Comparison of ENCODE assay signal across 9 mouse cellular contexts in the genomic region with DNA sequence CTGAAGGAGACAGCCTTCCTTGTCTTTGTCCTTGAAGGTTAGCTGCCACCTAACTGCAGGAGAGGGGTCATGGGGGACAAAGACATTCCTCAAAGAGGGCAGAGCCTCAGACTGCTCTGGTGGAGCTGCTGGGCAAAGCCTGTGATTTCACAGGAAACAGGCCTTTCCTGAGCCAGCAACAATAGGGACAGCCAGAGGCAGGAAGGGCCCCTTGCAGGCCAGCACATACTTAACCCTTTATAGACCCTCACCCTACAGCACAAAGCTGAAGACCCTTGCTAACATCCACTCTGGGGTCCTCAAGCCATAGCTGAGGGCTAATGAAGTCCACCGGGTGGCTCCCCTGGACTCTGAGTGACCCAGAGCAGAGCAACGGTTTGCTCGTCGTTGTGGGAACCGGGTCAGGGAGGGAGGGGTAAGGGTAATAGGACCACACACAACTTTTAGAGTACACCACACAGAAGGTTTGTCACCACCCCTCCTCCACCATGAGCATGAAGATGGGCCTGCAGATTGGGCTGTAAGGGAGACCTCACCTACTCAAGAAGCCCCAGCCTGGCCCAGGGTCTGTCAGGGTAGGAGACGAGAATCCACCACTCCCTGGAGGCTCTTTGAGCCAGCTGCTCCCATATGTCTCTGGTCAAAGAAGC. TPM values are rescaled to one million over a fixed set of nuclear protein-coding genes. Genes with fewer than 3 reads are reported as not detected.
DNase-seq lines count a peak whose midpoint lies in the region; ATAC-seq and TF ChIP-seq lines count a peak whose summit lies in the region.
"Had no signal": no experiment of that assay in that cellular context is flagged by ENCODE, and none has a peak within 500 bp of the region (broad histone marks: within the 10 kb centered on the region; RNA-seq: fewer than 3 reads in every experiment).

No protein-coding gene starts in this region.

- peak overlapping the region; percentile 32 for H3K4me3 ChIP-seq in E14TG2a.4 (replicated peaks; ENCODE audit: low read length)
- H3K4me3 ChIP-seq in hindbrain, embryonic 15.5 days, result no peak overlapping the region
- no peak overlapping the region for H3K4me3 ChIP-seq in liver, embryonic 14.5 days (ENCODE audit: insufficient read depth in 1 of 2, low read depth in 2 of 2, low read length in 2 of 2)
- no peak overlapping the region for H3K4me3 ChIP-seq in stomach, embryonic 14.5 days (ENCODE audit: low read depth, low read length)
- H3K4me3 ChIP-seq: myocyte had no signal

- no peak for ATAC-seq in hindbrain, embryonic 15.5 days (ENCODE audit: low FRiP score, low read depth)
- peak; percentile 21 for ATAC-seq in liver, embryonic 14.5 days (ENCODE audit: insufficient read depth)
- ATAC-seq in stomach, embryonic 14.5 days (ENCODE audit: insufficient number of reproducible peaks, insufficient read depth, low FRiP score, low read depth), result peak; percentile 30; the same call in 1 of the 2 replicates

- TF ChIP-seq EP300 in liver, embryonic 14.5 days (IDR thresholded peaks at IDR 0.05; ENCODE audit: low read depth), result no peak

- no peaks in the 10 kb centered on the region for H3K9me3 ChIP-seq in E14TG2a.4 (ENCODE audit: low read length)
- no peaks in the 10 kb centered on the region for H3K9me3 ChIP-seq in hindbrain, embryonic 15.5 days
- H3K9me3 ChIP-seq in liver, embryonic 14.5 days (ENCODE audit: control insufficient read depth, low read length), result no peaks in the 10 kb centered on the region
- no peaks in the 10 kb centered on the region for H3K9me3 ChIP-seq in stomach, embryonic 14.5 days (ENCODE audit: control insufficient read depth, low read depth, low read length)

- TF ChIP-seq CTCF in E14TG2a.4 (conservative IDR thresholded peaks at IDR 0.05; ENCODE audit: low read length), result no peak
- TF ChIP-seq CTCF in liver, embryonic 14.5 days (IDR thresholded peaks at IDR 0.05; ENCODE audit: low read depth), result no peak

- WGBS in hindbrain, embryonic 15.5 days, result 24% methylated on average over 6 of the region's 6 CpGs
- 31% methylated on average over 6 of the region's 6 CpGs for WGBS in liver, embryonic 14.5 days (ENCODE audit: insufficient replicate concordance)
- 9% methylated on average over 6 of the region's 6 CpGs for WGBS in stomach, embryonic 14.5 days

- H3K27me3 ChIP-seq in E14TG2a.4 (ENCODE audit: insufficient read depth, low read length), result no peaks in the 10 kb centered on the region
- H3K27me3 ChIP-seq in hindbrain, embryonic 15.5 days, result no peaks in the 10 kb centered on the region
- no peaks in the 10 kb centered on the region for H3K27me3 ChIP-seq in liver, embryonic 14.5 days (ENCODE audit: control insufficient read depth, insufficient read depth, low read length)
- H3K27me3 ChIP-seq in stomach, embryonic 14.5 days (ENCODE audit: control insufficient read depth, insufficient read depth, low read length), result no peaks in the 10 kb centered on the region

- peaks cover 54% of the 10 kb centered on the region for H3K36me3 ChIP-seq in E14TG2a.4 (ENCODE audit: insufficient read depth, low read length)
- no peaks in the 10 kb centered on the region for H3K36me3 ChIP-seq in hindbrain, embryonic 15.5 days
- peaks cover 12% of the 10 kb centered on the region for H3K36me3 ChIP-seq in liver, embryonic 14.5 days (replicated peaks; ENCODE audit: control insufficient read depth, insufficient read depth, low read depth)
- no peaks in the 10 kb centered on the region for H3K36me3 ChIP-seq in stomach, embryonic 14.5 days (ENCODE audit: control insufficient read depth, insufficient read depth, low read length)

- H3K27ac ChIP-seq in hindbrain, embryonic 15.5 days (replicated peaks), result peak overlapping the region; percentile 51; the same call in 1 of the 2 replicates
- no peak overlapping the region for H3K27ac ChIP-seq in liver, embryonic 14.5 days
- peak overlapping the region; percentile 84 for H3K27ac ChIP-seq in stomach, embryonic 14.5 days (ENCODE audit: low read length)

- DNase-seq in embryo, embryonic 11 days, result peak; percentile 65
- DNase-seq in liver, embryonic 14.5 days (ENCODE audit: low read depth in 3 of 3, low spot score in 3 of 3), result no peak
- DNase-seq in spleen, postnatal 36 days (ENCODE audit: low spot score in 2 of 2), result no peak
- no peak for DNase-seq in layer of hippocampus, postnatal 14 days (ENCODE audit: low spot score in 2 of 2)
- DNase-seq in urinary bladder, adult 18-20 months (ENCODE audit: low spot score in 2 of 2), result no peak

- H3K4me1 ChIP-seq in E14TG2a.4 (replicated peaks; ENCODE audit: low read depth, low read length), result peaks cover 98% of the 10 kb centered on the region
- no peaks in the 10 kb centered on the region; the same call in 1 of the 2 replicates for H3K4me1 ChIP-seq in hindbrain, embryonic 15.5 days (replicated peaks)
- H3K4me1 ChIP-seq in liver, embryonic 14.5 days (replicated peaks; ENCODE audit: control insufficient read depth in 2 of 2, insufficient read depth in 2 of 2, low read length in 1 of 2), result peaks cover 7 to 31% of the 10 kb centered on the region in 2 experiments; a peak in 3 of 4 replicates
- H3K4me1 ChIP-seq in stomach, embryonic 14.5 days (ENCODE audit: control insufficient read depth, insufficient read depth, low read length), result peaks cover 20% of the 10 kb centered on the region

- no peak overlapping the region for H3K9ac ChIP-seq in hindbrain, embryonic 15.5 days
- H3K9ac ChIP-seq in liver, embryonic 14.5 days (replicated peaks), result no peak overlapping the region
- H3K9ac ChIP-seq in stomach, embryonic 14.5 days (replicated peaks; ENCODE audit: low read depth, low read length), result no peak overlapping the region

- no peak overlapping the region for H3K4me2 ChIP-seq in hindbrain, embryonic 15.5 days
- no peak overlapping the region for H3K4me2 ChIP-seq in liver, embryonic 14.5 days (ENCODE audit: low read depth)
- peak overlapping the region; percentile 10; the same call in 1 of the 2 replicates for H3K4me2 ChIP-seq in stomach, embryonic 14.5 days (replicated peaks; ENCODE audit: low read depth, low read length)

RNA-seq across cellular contexts. Expression of a gene that starts 33.5 kb away (rescaled TPM):
- polyA plus RNA-seq in hindbrain, embryonic 15.5 days (2015; fragmentation: Nextera tagmentation; extraction: Ambion mirVana), result 2.2 and 2.8 TPM in 2 replicates
- 49.5 and 60.9 TPM in 2 replicates for polyA plus RNA-seq in liver, embryonic 14.5 days (2012; rRNA removed)
- polyA plus RNA-seq in liver, embryonic 14.5 days (2014; fragmentation: Nextera tagmentation; extraction: Ambion mirVana), result 12.6 and 15.4 TPM in 2 replicates
- polyA plus RNA-seq in stomach, embryonic 14.5 days (2014; fragmentation: Nextera tagmentation; extraction: Ambion mirVana), result 15.6 and 24.2 TPM in 2 replicates
- 1 to 10 TPM; 5.1 to 6.5 TPM for total RNA-seq in layer of hippocampus, postnatal 14 days (2021)

RNA-seq across cellular contexts. Expression of a gene that starts 41.7 kb away (rescaled TPM):
- 78.3 and 80.7 TPM in 2 replicates for polyA plus RNA-seq in hindbrain, embryonic 15.5 days (2015; fragmentation: Nextera tagmentation; extraction: Ambion mirVana)
- polyA plus RNA-seq in liver, embryonic 14.5 days (2012; rRNA removed), result 7.2 and 11.7 TPM in 2 replicates
- 13.9 and 16.8 TPM in 2 replicates for polyA plus RNA-seq in liver, embryonic 14.5 days (2014; fragmentation: Nextera tagmentation; extraction: Ambion mirVana)
- 46.4 and 54.0 TPM in 2 replicates for polyA plus RNA-seq in stomach, embryonic 14.5 days (2014; fragmentation: Nextera tagmentation; extraction: Ambion mirVana)
- total RNA-seq in layer of hippocampus, postnatal 14 days (2021), result 10 to 100 TPM; 27.6 to 28.9 TPM

RNA-seq across cellular contexts. Expression of a gene that starts 41.8 kb away (rescaled TPM):
- 33.9 and 37.9 TPM in 2 replicates for polyA plus RNA-seq in hindbrain, embryonic 15.5 days (2015; fragmentation: Nextera tagmentation; extraction: Ambion mirVana)
- 10.0 and 12.6 TPM in 2 replicates for polyA plus RNA-seq in liver, embryonic 14.5 days (2012; rRNA removed)
- polyA plus RNA-seq in liver, embryonic 14.5 days (2014; fragmentation: Nextera tagmentation; extraction: Ambion mirVana), result 8.7 and 9.3 TPM in 2 replicates
- polyA plus RNA-seq in stomach, embryonic 14.5 days (2014; fragmentation: Nextera tagmentation; extraction: Ambion mirVana), result 31.5 and 34.3 TPM in 2 replicates
- 10 to 100 TPM; 20.0 to 23.3 TPM for total RNA-seq in layer of hippocampus, postnatal 14 days (2021)

RNA-seq across cellular contexts. Expression of a gene that starts 50.1 kb away (rescaled TPM):
- 10.6 and 11.5 TPM in 2 replicates for polyA plus RNA-seq in hindbrain, embryonic 15.5 days (2015; fragmentation: Nextera tagmentation; extraction: Ambion mirVana)
- polyA plus RNA-seq in liver, embryonic 14.5 days (2012; rRNA removed), result 62.3 and 65.3 TPM in 2 replicates
- 41.9 and 48.8 TPM in 2 replicates for polyA plus RNA-seq in liver, embryonic 14.5 days (2014; fragmentation: Nextera tagmentation; extraction: Ambion mirVana)
- polyA plus RNA-seq in stomach, embryonic 14.5 days (2014; fragmentation: Nextera tagmentation; extraction: Ambion mirVana), result 34.8 and 36.4 TPM in 2 replicates
- total RNA-seq in layer of hippocampus, postnatal 14 days (2021), result 1 to 10 TPM; 2.0 to 2.9 TPM

RNA-seq across cellular contexts. Expression of a gene that starts 57.1 kb away (rescaled TPM):
- polyA plus RNA-seq in hindbrain, embryonic 15.5 days (2015; fragmentation: Nextera tagmentation; extraction: Ambion mirVana), result not detected in 2 replicates
- polyA plus RNA-seq in liver, embryonic 14.5 days (2012; rRNA removed), result 0.16 and 0.23 TPM in 2 replicates
- polyA plus RNA-seq in liver, embryonic 14.5 days (2014; fragmentation: Nextera tagmentation; extraction: Ambion mirVana), result 0.30 and 0.41 TPM in 2 replicates
- polyA plus RNA-seq in stomach, embryonic 14.5 days (2014; fragmentation: Nextera tagmentation; extraction: Ambion mirVana), result 0.39 and 0.46 TPM in 2 replicates
- total RNA-seq in layer of hippocampus, postnatal 14 days (2021), result not detected
